Comparison of ENCODE assay signal across 8 mouse cellular contexts in the genomic region with DNA sequence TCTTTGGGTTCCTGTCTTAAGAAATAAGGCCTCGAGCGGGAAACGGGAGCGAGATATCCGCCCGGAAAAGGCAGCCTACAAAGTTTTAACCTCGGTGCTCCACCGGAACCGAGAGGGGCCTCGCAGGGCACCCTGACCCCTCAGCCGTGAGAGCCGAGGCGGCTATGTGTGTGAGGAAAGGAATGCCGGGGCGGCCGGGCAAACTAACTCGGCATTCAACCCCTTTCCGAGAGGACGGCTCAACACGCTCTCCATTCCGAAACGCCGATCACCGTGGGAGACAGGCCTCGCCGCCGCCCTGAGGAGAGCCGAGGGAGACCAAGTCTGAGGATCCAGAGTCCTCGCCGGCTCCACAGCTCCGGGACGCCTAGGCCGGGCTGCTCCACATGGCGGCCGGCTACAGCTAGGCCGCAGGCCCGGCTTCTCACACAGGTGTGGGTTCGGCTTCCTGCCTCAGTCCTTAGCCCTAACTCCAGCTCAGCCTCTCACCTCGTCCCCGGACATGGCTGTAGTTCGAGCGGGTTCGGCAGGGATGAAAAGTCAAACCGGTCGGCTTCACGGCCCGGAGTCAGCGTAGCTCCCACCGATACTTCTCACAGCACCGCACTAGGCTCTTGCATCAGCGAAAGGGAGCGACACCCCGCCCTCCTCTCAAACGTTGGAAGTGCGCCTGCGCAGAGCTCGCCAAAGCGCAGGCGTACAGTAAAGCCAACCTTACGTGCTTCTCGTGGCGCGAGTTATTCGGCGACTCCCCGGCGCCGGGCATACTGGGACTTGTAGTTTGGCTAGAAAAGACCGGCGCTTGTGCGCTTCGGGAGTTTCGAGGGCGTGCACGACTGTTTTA. TPM values are rescaled to one million over a fixed set of nuclear protein-coding genes. Genes with fewer than 3 reads are reported as not detected.
A peak's percentile ranks its signal among the peaks of the same experiment; 100 is the strongest.
DNase-seq lines count a peak whose midpoint lies in the region; ATAC-seq lines count a peak whose summit lies in the region.

A gene (minus strand): TSS at position 735 of the 844 bp plus-strand sequence.

- H3K4me2 ChIP-seq in hindbrain, embryonic 15.5 days: peak within 1 kb of the TSS; percentile 74

- no peaks in the 10 kb centered on the region for H3K9me3 ChIP-seq in hindbrain, embryonic 15.5 days

- H3K27ac ChIP-seq in hindbrain, embryonic 15.5 days (replicated peaks): peak within 1 kb of the TSS; percentile 75

- peak; percentile 99 for ATAC-seq in hindbrain, embryonic 15.5 days (ENCODE audit: low FRiP score, low read depth)

- under 1% methylated on average over 75 of the region's 75 CpGs for WGBS in hindbrain, embryonic 15.5 days

- H3K9ac ChIP-seq in hindbrain, embryonic 15.5 days: peak within 1 kb of the TSS; percentile 83

- 0 out of 2 replicates have a peak, but pooled peaks cover 3% of the 10 kb centered on the region for H3K27me3 ChIP-seq in hindbrain, embryonic 15.5 days

- H3K4me3 ChIP-seq in hindbrain, embryonic 15.5 days: peak within 1 kb of the TSS; percentile 83

- peaks cover 28% of the 10 kb centered on the region for H3K4me1 ChIP-seq in hindbrain, embryonic 15.5 days (replicated peaks)

- peaks cover 4% of the 10 kb centered on the region; the same call in 1 of the 2 replicates for H3K36me3 ChIP-seq in hindbrain, embryonic 15.5 days

- DNase-seq in T-cell, adult 2 months (ENCODE audit: low spot score): peak; percentile 97
- peak; percentile 95 to 96 for DNase-seq in cerebellum, postnatal 36 days
- peak; percentile 95 to 97 for DNase-seq in frontal cortex, postnatal 36 days (ENCODE audit: low spot score in 2 of 2)
- peak; percentile 93 for DNase-seq in left cerebral cortex, adult 11 months (ENCODE audit: low spot score)
- DNase-seq in lung, postnatal 4 days: peak; percentile 97 to 98
- peak; percentile 93 for DNase-seq in retina, postnatal 7 days (ENCODE audit: low read depth, low spot score)
- DNase-seq in urinary bladder, adult 2 months (ENCODE audit: low spot score): peak; percentile 85

RNA-seq across cellular contexts. Expression of the gene that starts here (rescaled TPM):
- 65.8 and 72.9 TPM in 2 replicates for polyA plus RNA-seq in hindbrain, embryonic 15.5 days (2015; fragmentation: Nextera tagmentation; extraction: Ambion mirVana)
- 52.1 and 58.6 TPM in 2 replicates for polyA plus RNA-seq in urinary bladder, adult 2 months (2012; rRNA removed)

Comparison
In these comparisons a context has a peak if more than half of its experiments do, and no peak if none do; other contexts are left out.
1. Peak in every context shown above with its lines: DNase-seq, ATAC-seq, H3K4me3 ChIP-seq and H3K27ac ChIP-seq.